Mouse (Mus musculus): ENCODE measurements around the gene Sit1.

DNA sequence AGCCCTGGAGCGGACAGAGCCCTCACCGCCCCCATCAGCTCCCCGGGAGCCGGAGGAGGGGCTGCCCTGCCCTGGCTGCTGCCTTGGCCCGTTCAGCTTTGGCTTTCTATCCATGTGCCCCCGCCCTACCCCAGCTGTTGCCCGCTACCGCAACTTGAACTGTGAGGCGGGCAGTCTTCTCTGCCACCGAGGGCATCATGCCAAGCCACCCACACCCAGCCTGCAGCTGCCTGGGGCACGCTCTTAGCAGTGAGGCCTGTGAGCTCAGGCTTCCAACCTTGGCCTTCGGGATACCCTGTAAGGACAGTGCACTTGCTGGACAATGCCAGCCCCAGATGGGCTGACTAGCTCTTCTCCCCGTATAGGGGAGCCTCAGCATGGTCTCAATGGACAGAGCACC is 36.3 kb downstream of the Sit1 start:
- TF ChIP-seq CTCF (IDR thresholded peaks at IDR 0.05; ENCODE audit: low read depth) (no peak), EP300 (optimal IDR thresholded peaks at IDR 0.05) (no peak)
